Mouse (Mus musculus): ENCODE data around the gene Ift22.
A peak's percentile ranks its signal among the peaks of the same experiment; 100 is the strongest.
"Not testable (repeated sequence)": the region's sequence is repeated elsewhere in the genome, so short reads cannot be mapped to it uniquely, and the experiment has no call there.

Gene Ift22

DNA sequence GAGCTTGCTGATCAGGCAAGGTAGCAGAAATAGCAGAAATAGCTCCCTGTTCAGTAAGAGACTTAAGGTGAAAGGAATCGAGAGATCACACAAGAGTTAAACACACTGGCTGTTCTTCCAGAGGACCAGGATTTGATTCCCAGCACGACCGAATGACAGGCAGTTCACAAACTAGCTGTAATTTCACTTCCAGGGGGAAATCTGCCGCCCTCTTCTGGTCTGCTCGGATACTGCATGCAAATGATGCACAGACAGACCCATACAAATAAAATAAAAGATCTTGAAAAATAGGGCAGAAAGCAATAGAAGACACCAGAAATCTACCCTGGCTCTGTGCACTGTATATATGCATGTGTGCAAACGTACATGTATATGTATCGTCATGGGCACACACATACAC, 2.3 kb upstream of the Ift22 start:
- DNase-seq (ENCODE audit: low spot score) = no peak

DNA sequence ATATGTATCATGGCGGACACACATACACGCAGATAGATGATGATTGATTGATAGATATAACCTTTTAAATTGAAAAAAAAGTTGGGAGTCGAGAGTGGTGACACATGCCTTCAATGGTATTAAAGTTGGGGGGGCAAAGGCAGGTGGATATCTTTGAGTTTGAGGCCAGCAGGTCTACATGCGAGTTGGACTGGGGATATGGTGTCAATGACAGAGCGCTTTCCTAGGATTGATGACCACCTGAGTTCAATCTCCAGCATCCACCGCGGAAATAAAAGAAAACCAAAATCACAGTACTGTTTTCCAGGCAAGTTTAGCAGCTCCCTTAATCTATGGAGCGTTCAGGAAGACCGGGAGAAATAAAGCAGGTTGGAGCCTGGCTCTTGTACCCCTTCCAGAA, 363 bp upstream of the Ift22 start:
- no peak for DNase-seq (ENCODE audit: low spot score)

DNA sequence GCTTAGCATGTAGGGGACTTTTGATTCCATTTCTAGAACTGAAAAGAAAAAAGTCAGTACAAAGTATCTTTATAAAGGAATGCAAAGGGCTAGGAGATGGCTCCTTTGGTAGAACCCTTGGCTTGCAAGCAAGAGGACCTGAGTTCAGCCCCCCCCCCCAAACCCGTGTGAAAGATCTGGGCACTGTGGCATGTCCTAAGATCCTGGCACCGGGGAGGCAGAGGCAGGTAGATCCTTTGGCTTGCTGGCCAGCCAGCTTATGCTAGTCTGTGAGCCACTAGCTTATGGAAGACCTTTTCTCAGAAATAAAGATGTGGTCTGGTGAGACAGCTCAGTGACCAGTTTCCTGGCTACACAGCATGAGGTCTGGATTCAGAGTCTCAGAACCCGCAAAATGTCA, 6.2 kb downstream of the Ift22 start:
- no peak for DNase-seq (ENCODE audit: low spot score)

DNA sequence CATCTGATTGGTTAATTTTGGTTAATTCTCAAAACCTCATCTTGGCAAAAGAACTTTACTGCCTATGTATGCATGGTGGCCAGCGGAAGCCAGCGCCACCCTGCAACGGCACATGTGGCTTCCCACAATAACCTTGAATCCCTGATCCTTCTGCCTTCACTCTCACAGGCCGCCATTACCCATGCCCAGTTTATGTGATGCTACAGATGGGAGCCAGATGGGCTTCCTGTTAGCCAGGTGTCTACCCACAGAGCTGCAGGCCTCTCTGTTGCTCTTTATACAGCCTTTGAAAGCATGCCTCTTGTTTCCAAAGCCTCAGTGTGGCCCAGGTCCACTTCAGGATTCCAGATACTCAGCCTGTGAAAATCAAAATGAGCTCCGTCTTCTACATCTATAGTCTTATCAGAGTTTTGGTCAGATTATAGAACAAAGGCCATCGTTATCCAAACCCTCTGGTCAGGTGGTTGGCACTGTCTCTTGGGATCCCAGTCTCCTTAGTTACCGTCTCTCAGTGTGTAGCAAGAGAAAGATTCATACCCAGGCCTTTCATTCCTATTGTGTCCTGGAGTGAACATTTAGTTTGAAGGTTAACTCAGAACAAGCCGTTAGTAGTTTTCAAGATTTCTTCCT, 9.8 kb downstream of the Ift22 start:
- DNase-seq (ENCODE audit: low spot score) = no peak

DNA sequence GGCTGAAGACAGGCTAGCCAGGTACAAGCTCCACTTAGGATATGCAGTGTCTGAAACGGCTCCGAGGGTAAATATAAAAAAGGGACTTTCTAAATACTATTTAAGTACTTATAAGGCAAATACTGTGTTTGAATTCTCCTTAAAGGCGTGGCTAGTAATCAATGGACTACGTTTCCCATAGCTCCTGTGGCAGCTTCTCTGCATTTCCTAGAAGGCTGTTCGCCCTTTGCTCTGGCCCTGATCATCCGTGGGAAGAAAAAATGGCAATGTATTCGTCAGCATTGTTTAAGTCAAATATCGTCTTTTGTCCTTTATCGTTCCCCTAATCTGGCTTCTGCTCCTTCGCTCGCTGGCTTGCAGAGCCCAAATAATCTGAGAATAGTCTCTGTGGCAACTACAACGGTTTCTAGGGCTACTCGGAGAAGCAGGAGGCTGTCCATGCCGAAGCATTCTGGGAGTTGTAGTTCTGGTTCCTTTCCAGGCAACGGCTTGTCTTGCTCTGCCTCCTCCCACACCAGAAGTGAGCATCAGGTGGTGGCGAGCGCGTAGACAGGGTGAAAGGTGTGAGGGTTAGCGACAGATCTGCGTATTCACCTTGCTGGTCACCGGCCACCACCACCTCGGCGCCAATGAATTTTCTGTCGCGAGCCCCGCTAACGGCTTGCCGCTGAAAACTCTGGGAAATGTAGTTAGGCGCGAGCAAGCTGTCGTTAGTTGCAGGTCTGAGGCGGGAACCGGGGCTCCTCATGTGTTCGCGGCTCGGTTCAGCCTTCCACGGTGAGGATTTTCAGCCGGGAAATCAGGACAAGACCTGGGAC, 10.9 kb downstream of the Ift22 start:
- peak; percentile 65 for DNase-seq (ENCODE audit: low spot score)

DNA sequence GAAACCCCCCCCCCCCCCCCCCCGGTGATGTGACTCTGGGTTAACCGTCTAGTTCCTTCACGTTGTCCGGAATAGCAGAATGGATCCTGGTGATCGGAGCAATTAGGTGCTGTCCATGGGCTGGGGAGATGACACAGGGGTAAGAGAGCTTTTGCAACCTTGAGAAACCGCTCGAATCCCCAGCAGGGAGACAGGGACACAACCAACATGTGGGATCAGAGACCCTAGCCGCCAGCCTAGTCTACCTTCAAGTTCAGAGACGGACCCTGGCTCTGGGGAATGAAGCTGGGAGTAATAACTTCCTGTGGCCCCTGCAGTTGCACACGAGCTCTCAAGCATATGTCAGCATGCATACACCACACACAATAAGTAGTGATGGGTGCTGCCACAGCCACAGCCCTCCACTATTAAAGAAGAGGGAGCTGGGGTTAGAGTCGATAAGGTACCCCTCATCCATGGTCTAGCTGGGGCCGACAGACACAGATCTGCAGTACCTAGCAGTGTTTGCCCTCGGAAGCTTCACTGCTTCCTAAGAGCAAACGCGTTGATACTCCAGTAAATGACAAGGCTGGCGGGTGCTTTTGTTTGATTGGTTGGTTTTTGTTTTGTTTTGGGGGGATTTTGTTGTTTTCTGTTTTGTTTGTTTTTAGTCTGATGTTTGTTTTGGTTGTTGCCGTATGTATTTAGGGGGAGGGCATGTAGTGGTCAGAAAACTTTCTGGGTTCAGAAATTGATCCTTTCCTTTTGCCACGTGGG, 11.8 kb downstream of the Ift22 start:
- no peak for DNase-seq (ENCODE audit: low spot score)

DNA sequence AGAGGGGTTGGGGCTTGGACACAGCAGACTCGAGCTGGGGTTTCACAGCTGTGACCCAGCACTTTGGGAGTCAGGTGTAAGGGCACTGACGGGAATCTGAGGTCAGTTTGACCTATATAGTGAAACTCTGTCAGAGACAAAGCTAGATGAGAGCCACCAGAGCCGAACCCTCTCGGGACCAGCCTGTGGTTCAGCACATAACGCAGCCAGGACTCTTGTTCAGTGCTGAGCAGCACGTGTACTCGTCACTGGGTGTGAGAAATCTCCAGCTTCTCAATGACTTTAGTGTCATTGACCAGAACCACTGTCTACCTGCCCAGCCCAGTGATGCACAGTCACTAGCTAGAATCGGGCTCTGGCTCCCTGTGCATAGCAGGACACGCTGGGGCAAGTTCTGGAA, 14.9 kb downstream of the Ift22 start:
- no peak for DNase-seq (ENCODE audit: low spot score)

DNA sequence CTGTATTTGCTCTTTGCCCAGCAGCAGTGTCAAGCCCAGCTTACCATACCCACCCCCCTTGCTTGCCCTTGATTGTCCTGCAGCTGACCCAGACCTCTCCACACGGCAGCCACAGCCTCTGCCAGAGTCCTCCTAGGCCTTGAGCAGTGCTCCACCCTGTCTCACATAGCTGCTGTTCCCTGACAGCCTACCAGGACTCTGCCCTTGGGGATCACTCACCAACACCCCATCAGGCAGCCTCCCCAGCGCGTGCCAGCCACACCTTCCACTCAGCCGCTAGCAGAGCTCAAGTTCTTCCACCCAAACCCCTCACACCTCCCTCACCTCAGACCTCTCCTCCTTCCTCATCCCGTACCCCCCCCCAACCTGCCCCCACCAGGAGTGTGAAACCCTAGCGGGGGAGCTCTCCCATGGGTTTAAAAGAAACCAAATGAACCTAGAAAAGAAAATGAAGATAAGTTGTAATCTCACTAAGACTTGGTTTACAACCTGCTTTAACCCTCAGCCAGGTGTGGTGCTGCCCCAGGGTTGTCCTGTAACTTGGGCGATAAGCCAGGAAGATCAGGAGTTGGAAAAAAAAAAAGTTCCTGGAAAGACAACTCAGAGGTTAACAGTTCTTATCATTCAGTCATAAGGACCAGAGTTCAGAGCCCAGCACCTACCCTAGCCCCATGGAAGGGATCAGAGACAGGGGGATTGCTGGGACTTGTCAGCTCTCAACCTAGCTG, 16.0 kb downstream of the Ift22 start:
- no peak for DNase-seq (ENCODE audit: low spot score)

DNA sequence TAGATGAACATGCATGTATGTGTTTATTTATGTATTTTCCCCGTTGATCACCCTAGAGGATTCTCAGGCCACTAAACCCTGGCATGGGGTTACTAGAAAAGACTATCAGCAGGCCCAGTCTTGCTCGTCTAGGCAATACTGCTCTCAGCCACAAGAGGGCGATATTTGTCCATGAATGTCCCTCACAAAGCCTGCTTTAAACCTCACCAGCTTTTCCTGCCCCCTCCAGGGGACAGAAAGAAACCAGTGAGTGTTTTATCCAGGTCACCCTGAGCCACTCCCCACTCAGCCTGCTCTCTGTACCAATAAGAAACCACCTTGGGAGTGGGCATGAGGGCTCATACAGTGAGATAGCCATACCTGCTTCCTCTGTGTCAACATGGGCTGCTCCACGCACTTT, 21.1 kb downstream of the Ift22 start:
- peak; percentile 69 for DNase-seq (ENCODE audit: low spot score)

DNA sequence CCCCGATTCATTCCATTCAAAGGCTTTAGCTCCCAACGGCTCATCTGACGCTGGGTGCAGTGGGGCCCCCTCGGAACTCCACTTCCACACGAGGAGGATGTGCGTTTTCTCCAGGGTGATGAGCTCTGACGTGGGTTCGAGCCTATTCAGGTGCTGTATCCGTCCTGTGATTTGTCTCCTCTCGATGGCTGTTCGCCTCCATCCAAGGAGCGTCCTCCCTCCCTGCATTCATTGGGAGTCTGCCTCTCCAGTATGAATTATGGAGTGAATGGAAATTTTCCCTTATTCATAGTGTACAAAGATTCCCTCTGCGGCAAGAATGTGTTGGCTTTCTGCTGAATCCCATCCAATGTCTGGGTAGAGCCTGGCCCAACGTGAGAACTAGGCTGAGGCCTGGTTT, 23.9 kb downstream of the Ift22 start:
- DNase-seq (ENCODE audit: low spot score) = no peak

DNA sequence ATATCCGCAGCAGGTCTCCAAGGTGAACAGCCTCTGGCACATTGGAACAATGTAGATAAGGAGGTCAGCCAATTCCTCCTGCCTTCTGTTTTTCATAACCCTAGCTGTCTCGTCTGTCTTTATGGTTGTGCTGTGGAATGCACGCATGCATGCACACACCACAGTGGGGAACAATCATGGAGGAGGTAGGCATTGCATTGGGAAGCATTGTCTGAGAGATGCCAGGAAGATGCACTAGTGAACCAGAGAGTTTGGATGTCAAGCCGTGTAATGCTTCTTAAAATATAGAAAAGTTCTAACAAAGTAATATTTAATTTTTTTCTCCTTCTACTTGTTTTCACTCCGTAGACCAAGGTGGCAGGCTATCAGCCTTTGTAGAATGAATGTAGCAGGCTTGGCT, 25.0 kb downstream of the Ift22 start:
- no peak for DNase-seq (ENCODE audit: low spot score)

DNA sequence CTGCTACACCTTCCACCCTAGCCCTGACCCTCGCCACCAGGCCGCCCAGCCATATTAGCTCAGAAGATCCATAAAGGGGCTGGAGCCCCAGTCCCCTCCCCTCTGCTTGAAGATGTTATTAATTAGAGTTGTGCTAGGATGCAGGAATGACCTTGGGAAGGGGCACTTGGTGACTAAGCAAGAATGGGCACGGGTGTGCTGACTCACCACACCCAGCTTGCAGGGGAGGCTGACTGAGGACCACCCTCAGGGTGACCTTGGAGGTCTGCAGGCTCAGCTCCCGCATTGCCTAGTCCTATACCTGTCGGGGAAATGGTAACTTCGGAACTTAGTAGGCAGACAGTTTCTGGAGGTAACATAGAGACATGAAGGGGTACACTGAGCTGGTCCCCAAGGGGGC, 26.0 kb downstream of the Ift22 start:
- no peak for DNase-seq (ENCODE audit: low spot score)

DNA sequence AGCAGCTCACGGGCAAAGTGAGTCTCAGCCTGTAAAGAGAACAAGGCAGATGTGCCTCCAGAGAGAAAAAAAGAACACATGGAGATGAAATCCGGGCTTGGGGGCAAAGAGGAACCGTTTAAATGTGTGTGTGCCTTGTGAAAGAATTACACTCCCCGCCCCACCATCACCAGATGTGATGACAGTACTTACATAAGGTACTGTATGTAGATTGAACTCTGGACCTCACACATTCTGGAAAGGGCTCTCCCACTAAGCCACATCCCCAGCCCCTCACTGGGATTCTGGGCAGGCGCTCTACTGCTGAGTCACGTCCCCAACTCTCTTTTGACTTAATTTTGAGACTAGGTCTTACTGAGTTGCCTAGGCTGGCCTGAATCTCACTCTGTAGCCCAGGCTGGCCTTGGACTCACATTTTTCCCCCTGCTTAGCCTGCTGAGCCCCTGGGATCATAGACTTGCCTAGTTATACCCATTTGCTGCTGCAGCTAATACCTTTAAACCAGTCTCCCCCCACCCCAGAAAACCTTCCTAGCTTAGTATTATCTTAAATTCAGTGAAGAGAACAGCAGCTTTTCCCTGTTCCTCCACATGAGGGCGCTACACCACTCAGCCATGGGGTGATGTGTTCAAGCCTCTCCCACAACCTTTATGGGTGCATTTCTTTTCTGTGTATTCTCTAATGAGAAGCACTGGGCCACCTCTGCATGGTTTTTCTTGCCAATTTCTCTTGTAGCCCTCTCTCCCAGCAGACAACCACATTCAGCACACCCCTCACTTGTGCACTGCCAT, 28.1 kb downstream of the Ift22 start:
- no peak for DNase-seq (ENCODE audit: low spot score)

DNA sequence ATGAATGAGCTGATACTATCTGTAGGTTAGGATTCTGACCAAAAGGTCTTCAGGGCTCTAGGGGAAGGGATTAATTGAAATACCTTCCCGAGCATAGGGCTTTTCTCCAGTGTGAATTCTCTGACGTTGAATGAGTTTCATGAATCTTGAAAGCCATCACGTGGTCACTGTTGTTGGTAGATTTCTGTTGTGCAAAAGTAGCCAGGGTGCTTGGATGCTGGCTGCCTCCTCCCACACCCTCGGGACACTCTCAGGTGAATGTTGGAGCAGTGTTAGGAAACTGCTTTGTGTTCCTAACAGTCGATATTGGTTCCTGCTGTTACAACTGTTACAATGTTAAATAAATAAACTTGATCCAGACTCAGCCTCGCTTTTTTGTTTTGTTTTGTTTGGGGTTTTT, 28.8 kb downstream of the Ift22 start:
- DNase-seq (ENCODE audit: low spot score) = no peak

DNA sequence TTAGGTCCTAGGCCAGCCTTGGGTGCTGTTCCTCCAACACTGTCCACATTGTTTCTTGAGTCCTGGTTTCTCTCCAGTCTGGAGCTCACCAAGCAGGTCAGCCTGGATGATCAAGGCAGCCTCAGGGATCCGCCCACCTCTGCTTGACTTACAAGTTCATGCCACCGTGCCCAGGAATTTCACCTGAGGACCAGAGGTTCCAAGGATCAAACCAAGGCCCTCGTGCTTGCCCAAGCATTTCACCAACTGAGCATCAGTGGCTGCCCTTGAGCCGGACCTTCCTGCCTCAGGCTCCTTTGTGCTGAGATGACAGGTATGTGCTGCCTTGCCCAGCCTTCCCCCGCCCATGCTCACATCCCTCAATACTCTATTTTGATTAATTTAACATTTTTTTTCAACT, 29.7 kb downstream of the Ift22 start:
- DNase-seq (ENCODE audit: low spot score) = no peak

DNA sequence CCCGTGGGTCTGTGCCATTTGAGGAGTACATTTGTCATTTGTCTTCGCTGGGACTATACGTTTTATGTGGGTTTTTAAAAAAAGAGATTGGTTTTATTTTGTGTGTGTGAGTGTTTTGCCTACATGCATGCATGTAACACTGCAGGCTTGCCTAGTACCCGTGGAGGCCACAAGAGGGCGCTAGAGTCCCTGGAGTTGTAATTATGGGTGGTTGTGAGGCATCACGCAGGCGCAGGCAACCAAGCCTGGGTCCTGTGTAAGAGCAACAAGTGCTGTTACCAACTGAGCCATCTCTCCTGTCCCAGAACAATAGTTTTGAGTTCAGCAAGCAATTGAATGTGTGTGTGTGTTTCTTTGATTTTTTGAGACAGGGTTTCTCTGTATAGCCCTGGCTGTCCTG, 31.3 kb downstream of the Ift22 start:
- DNase-seq (ENCODE audit: low spot score) = no peak

DNA sequence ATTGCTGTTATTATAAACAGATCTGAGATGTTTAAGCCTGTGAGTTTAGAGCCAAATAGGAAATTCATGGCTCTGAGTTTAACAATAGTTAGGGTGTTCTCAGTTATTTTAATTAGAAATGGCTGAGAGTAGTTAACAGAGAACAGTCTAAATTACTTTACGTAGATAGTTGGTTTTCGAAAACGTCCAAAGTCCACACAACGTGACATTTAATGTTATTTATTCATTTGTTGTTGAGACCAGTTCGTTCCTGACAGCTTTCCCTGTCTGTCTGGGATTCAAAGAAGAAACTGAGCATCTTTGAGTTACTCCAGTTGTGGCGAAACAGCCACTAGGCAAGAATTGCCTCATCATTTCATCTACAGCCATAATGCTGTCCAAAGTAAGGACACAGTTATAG, 32.1 kb downstream of the Ift22 start:
- not testable (repeated sequence) for DNase-seq (ENCODE audit: low spot score)

DNA sequence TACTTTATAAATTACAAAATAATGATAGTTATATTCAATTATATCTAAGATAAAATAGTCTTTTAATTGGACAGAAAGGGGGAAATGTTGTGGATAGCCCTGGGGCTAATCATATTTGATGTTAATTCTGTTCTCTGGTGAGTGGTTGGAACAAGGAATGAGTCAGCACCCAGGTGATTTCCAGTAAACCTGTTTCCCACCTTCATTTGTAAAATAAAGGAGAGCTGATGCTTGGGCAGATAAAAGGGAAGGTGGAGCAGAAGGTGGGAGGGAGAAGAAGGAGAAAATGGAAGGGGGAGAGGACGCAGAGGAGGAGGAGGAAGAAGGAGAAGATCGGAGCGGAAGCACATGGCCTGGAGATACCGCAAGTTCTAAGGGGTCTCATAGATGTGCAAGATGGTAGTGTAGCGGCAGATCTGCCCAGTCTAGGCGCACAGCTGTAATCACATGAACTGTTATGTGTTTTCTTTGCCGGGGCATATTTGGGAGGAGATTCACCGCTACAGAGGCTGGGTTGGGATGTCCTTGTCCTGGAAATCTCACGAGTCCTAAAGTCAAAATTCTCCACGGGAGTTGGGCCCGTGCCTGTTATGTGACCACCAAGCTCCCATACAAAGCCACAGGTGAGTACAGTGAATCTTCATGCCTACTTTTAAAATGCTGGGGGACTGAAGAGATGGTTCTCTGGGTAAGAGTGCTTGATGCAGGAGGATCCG, 33.1 kb downstream of the Ift22 start:
- DNase-seq (ENCODE audit: low spot score) = no peak

DNA sequence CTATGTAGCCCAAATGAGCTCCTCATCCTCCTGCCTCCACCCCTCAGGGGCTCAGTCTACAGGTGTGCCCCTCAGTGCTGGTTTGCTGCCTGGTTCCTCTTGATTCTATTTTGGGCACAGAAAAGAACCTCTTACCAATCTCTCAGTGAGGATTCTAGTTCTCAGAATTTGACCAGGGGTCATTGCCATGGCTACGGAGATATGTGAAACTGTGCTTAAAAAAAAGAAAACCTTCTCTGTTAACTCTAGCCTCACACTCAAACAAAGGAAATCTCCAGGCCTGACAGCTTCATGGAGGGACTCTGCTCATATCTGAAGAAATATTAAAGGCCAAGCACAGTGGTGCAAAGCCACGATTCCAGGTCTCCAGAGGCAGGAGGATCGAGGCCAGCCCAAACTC, 34.8 kb downstream of the Ift22 start:
- no peak for DNase-seq (ENCODE audit: low spot score)

DNA sequence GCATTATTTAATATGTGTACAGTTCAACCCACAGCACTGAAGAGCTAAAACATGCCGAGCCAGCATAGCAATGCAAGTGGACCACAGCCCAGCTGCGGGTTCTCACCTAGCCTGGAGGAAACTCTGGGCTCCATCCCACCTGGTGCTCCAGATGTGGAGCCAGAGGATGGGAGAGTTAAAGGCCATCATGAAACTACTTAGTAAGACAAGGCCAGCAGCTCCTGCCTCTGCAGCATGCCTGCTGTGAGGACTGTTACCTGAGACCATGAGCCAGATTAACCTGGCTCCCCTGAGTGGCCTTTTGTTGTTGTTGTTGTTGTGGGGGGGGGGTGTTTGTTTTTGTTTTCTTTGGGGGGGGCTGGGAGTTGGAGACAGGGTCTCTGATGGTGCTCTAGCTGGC, 35.4 kb downstream of the Ift22 start:
- no peak for DNase-seq (ENCODE audit: low spot score)

DNA sequence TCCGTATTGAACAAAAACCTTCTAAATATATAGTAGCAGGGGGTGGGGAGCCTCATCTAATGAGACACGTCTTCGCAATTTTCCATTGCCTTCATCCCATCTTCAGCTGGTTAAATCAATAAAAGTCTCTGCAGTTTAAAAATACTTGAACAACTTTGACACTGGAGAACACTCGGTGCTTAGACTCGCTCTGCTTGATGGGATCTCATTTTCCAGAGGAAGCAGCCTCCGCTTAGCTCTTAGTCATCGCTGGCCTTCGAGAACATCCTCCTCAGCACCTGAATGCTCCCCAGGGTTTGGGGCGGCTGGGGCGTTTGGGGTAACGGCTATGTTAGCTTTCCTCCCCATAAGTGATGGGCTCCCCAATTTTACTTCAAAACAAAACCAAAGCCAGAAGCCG, 37.1 kb downstream of the Ift22 start:
- no peak for DNase-seq (ENCODE audit: low spot score)
